Mouse (Mus musculus) liver, adult 10 weeks (tissue): ENCODE data around the gene Mip. TPM values are rescaled to one million over a fixed set of nuclear protein-coding genes. Genes with fewer than 3 reads are reported as not detected.

Experiments
- polyA plus RNA-seq: library from polyadenylated mRNA; stranded (reverse); fragments of 350-450 nt; fragmentation: Illumina TruSeq; extraction: RNeasy Lipid Tissue Mini Kit (QIAGEN cat#74804); gene quantifications from one replicate; pipeline ENCODE4 v1.2.3, GENCODE M21; 2014; ENCODE audit warnings: low read depth, low replicate concordance

The Mip gene
- not detected for polyA plus RNA-seq

DNA sequence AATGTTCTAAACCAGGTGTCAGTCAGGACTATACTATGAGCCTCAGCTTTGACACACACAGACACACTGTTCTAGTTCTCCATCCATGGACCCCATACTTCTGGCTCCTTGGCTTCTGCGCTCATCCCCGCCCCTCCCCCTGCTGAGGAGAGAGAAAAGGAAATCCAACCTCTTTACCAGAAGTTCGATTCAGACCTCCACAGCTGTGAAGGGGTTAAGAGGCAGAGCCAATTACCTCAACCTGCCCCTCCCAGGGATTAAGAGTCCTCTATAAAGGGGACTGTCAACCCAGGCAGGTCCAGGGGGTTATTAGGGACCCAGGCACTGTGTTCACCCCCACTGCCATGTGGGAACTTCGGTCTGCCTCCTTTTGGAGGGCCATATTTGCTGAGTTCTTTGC lies at the start of gene Mip:
Gene Mip, plus strand, starts transcription at position 301 of the 400 bp plus-strand sequence.

DNA sequence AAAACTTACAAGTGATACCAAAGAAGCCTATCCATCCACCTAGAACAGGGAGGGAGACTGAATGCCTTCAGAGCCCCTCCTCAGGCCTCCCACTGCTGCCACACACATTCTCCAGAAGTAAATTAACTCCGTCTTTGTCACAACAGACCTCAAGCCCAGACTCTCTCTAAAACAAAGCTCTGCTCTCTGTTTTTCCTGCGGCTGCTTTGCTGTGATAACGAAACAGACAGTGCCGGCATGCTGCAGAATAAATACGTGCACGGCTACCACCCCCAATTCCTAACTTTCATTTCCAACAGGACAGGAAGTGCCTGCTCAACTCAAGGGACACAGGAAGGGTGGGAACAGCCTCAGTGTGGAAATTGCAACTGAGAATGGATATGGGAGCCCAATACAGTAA lies 45.6 kb upstream of the Mip start, which contains the start of gene Rbms2:
Gene Rbms2, minus strand, starts transcription at position 309 of the 400 bp plus-strand sequence.

DNA sequence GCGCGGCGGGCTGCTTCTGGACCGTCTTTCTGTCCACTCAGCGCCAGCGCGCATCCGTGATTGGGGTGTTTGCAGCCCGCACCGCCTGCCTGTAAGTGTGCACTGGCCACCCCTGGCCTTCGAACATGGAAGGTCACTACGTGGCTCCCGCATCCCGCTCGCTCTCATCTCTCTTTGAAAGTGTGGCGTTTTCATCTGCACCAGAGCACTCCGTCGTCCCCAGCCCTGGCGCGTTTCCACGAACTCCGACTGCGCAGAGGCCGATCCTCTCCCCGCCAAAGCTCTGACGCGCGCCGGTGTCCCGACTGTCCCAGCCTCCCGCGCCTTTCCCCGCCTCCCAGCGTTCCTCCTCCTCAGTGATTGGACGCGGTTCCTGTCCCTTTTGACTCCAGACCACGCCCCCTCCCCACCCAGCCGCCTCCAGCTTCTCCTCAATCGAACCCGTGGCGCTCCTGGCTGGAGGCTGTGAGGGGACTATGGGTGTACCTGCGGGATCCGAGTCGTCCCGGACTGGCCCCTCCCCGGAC lies 31.6 kb upstream of the Mip start, which contains the start of gene Gls2:
Gene Gls2, plus strand, starts transcription at position 434 of the 527 bp plus-strand sequence.

DNA sequence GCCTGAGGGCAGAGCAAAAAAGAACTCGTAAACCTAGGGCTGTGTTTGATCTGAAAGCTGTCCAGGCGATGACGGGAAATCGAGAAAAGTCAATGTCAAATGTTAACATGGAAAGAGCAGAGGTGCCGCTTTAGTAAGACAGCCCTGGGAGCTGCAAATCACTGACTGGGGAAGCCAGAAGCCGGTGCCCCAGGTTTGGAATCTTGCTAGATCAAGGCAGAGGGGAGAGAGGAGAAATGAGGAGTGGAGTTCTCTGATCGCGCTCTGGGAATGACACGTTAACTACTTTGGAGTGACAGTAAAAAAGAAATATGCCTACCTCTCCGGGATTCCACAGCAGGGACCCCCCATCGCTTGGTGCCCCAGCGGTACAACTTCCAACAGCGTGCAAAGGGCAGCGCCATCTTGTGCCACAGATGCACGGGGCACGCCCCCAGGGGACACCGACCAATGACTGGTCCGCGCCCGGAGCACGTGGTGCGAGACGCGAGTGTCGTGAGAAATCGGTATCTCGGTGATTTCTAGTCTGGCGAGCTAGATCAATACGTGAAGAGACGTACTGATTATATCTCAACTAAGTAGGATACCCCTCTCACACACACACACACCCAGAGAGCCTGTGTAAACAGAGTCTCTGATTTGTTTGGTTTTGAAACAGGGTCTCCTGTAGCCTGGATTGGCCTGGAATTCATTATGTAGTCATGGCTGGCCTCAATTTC lies 14.1 kb upstream of the Mip start, which contains the start of gene Spryd4:
Gene Spryd4, minus strand, starts transcription at position 418 of the 719 bp plus-strand sequence.

GRCm38 (mm10) chr10:128231697-128232419 lies 6.2 kb downstream of the Mip start, which contains the start of gene Timeless:
TSS of gene Timeless (plus strand) at chr10:128232065.

GRCm38 (mm10) chr10:128253677-128254255 lies 28.1 kb downstream of the Mip start, which contains the start of gene Apon:
TSS of gene Apon (plus strand) at chr10:128254096.

DNA sequence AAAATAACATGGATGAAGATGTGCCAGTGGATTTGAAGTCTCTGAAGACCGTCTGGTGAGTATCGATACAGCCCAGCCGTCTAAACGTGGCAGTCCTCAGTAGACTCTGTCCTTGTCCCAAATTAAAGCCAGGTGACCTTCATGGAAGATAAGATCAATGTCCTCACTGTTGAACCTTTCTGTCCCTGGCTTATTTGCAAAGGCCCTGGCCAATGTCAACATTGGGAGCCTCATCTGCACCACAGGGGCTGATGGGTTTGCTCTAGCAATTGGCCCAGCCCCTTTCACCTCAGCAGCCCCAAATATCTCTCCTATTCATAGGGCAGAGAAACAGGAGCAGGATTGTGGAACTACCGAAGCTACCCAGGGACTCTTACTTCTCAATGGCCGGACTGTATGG lies 42.7 kb downstream of the Mip start, which contains the start of gene Apof:
Gene Apof, plus strand, starts transcription at position 301 of the 400 bp plus-strand sequence.

DNA sequence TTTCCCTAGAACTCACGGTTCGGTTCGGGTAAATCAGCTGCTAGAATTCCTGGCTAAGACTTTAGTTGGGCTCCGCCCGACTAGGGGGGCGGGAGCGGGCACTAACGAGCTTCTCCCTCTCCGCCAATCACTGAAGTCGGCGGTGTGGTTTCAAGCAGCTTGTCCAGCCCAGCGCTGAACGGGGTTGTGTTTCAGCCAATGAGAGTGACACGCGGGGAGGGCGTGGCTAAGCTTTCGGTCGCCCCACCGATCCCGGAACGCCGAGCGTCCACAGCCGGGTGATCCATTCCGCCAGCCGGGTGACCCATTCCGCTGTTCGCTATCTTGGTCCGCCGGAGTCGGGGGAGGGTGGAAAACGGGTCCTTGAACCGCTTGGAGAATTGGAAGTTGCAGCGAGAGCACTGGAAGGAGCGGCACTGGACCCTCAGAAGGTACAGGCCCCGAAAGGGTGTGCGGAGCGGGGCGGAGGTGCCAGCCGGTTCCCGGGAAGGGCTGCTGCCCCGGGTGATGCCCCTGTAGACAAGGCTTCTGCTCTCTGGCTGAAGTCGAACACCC lies 44.7 kb downstream of the Mip start, which contains the start of gene Stat2:
Gene Stat2, plus strand, starts transcription at position 273 of the 555 bp plus-strand sequence.

Other genes with a start within 250 kb of the Mip start
- gene Hsd17b6, start 218.2 kb upstream of the Mip start, polyA plus RNA-seq, result 319 TPM
- 4.3 TPM for gene Prim1, start 210.7 kb upstream of the Mip start, polyA plus RNA-seq
- 612 TPM for gene Naca, start 190.3 kb upstream of the Mip start, polyA plus RNA-seq
- 279 TPM for gene Ptges3, start 166.9 kb upstream of the Mip start, polyA plus RNA-seq
- 730 TPM for gene Atp5b, start 142.6 kb upstream of the Mip start, polyA plus RNA-seq
- gene Baz2a, start 134.3 kb upstream of the Mip start, polyA plus RNA-seq, result 5.9 TPM
- gene Rbms2, start 45.5 kb upstream of the Mip start, polyA plus RNA-seq, result 5.7 TPM
- gene Gls2, start 31.4 kb upstream of the Mip start, polyA plus RNA-seq, result 171 TPM
- 23.2 TPM for gene Spryd4, start 14.0 kb upstream of the Mip start, polyA plus RNA-seq
- 0.69 TPM for gene Timeless, start 6.2 kb downstream of the Mip start, polyA plus RNA-seq
- gene Apon, start 28.3 kb downstream of the Mip start, polyA plus RNA-seq, result 346 TPM
- 593 TPM for gene Apof, start 42.8 kb downstream of the Mip start, polyA plus RNA-seq
- 18.9 TPM for gene Stat2, start 44.7 kb downstream of the Mip start, polyA plus RNA-seq
- not detected for gene Il23a, start 72.9 kb downstream of the Mip start, polyA plus RNA-seq
- 6.5 TPM for gene Pan2, start 77.5 kb downstream of the Mip start, polyA plus RNA-seq
- 59.7 TPM for gene Cnpy2, start 96.6 kb downstream of the Mip start, polyA plus RNA-seq
- gene Cs, start 111.9 kb downstream of the Mip start, polyA plus RNA-seq, result 53.8 TPM
- 18.8 TPM for gene Coq10a, start 143.2 kb downstream of the Mip start, polyA plus RNA-seq
- 3.7 TPM for gene Ankrd52, start 151.3 kb downstream of the Mip start, polyA plus RNA-seq
- not detected for gene Slc39a5, start 175.4 kb downstream of the Mip start, polyA plus RNA-seq
- 26.7 TPM for gene Nabp2, start 185.7 kb downstream of the Mip start, polyA plus RNA-seq
- 2.3 TPM for gene Rnf41, start 185.8 kb downstream of the Mip start, polyA plus RNA-seq
- 34.1 TPM for gene Smarcc2, start 233.4 kb downstream of the Mip start, polyA plus RNA-seq